Mouse (Mus musculus) hematopoietic stem cell, adult 5-6 weeks (primary cell): ENCODE data around the gene Tma7. TPM values are rescaled to one million over a fixed set of nuclear protein-coding genes. Genes with fewer than 3 reads are reported as not detected.

Experiments used
- ATAC-seq, 2 experiments: fragments of 125-278 bp in 1 of 2; replicated peaks in 1 of 2; 2 replicates each; pipeline ENCODE4 v1.8.0; 2016 to 2017; ENCODE audit warnings: inconsistent platforms in 2 of 2, mild to moderate bottlenecking in 2 of 2, moderate number of reproducible peaks in 2 of 2, low read depth in 1 of 2, moderate TSS enrichment in 1 of 2; ENCODE audit not compliant: low FRiP score in 2 of 2, poor library complexity in 2 of 2, severe bottlenecking in 2 of 2, insufficient read depth in 1 of 2, low TSS enrichment in 1 of 2
- total RNA-seq: library from RNA; stranded (forward); fragments of 172-1452, 232-1000 nt; gene quantifications from 2 replicates; pipeline ENCODE4 v1.2.3, GENCODE M21; 2017

The Tma7 gene
- total RNA-seq, 1 experiment from 2014 or later = 60.9 TPM

- peak; percentile 85 to 92 for ATAC-seq
Measured at GRCm38 (mm10) chr9:109038086-109038895, 44.1 kb downstream of the Tma7 start, which contains the start of gene Shisa5. Gene Shisa5 (plus strand): TSS chr9:109038565.

- peak in 1 of 2 experiments; percentile 58; a peak in 1 of 4 replicates for ATAC-seq
Measured at GRCm38 (mm10) chr9:109032435-109032834, 50.0 kb downstream of the Tma7 start.

- no peak for ATAC-seq
Measured at GRCm38 (mm10) chr9:109031686-109032085, 50.7 kb downstream of the Tma7 start.

- no peak for ATAC-seq
Measured at GRCm38 (mm10) chr9:109031001-109031400, 51.4 kb downstream of the Tma7 start.

- ATAC-seq = no peak
Measured at GRCm38 (mm10) chr9:109030312-109030711, 52.1 kb downstream of the Tma7 start.

- no peak for ATAC-seq
Measured at GRCm38 (mm10) chr9:109028919-109029318, 53.5 kb downstream of the Tma7 start.

- no peak for ATAC-seq
Measured at GRCm38 (mm10) chr9:109028421-109028820, 54.0 kb downstream of the Tma7 start.

GRCm38 (mm10) chr9:109027521-109027920 lies 54.9 kb downstream of the Tma7 start:
- ATAC-seq = no peak

Other genes with a start within 250 kb of the Tma7 start
- gene Slc26a6, start 229.3 kb downstream of the Tma7 start, total RNA-seq = 1.8 and 1.9 TPM in 2 replicates
- gene Tmem89, start 168.0 kb downstream of the Tma7 start, total RNA-seq = 0.65 TPM in 1 of 2 replicates, not detected in the other
- gene Uqcrc1, start 146.0 kb downstream of the Tma7 start, total RNA-seq = 163 and 254 TPM in 2 replicates
- gene Col7a1, start 129.0 kb downstream of the Tma7 start, total RNA-seq = 1.0 TPM in 1 of 2 replicates, not detected in the other
- not detected in 2 replicates for gene Ucn2, start 96.6 kb downstream of the Tma7 start, total RNA-seq
- 15.3 and 40.1 TPM in 2 replicates for gene Pfkfb4, start 90.8 kb downstream of the Tma7 start, total RNA-seq
- 416 and 906 TPM in 2 replicates for gene Shisa5, start 44.0 kb downstream of the Tma7 start, total RNA-seq
- 5.9 and 13.9 TPM in 2 replicates for gene Trex1, start 22.9 kb downstream of the Tma7 start, total RNA-seq
- gene Atrip, start 8.5 kb downstream of the Tma7 start, total RNA-seq = 20.9 and 25.5 TPM in 2 replicates
- gene Ccdc51, start 94 bp downstream of the Tma7 start, total RNA-seq = 13.3 and 17.6 TPM in 2 replicates
- 0.60 and 1.1 TPM in 2 replicates for gene Plxnb1, start 12.8 kb upstream of the Tma7 start, total RNA-seq
- gene Fbxw21, start 79.5 kb upstream of the Tma7 start, total RNA-seq = not detected in 2 replicates
- gene Fbxw13, start 113.4 kb upstream of the Tma7 start, total RNA-seq = not detected in 2 replicates
- gene Fbxw20, start 152.2 kb upstream of the Tma7 start, total RNA-seq = not detected in 2 replicates
- gene Fbxw14, start 205.1 kb upstream of the Tma7 start, total RNA-seq = not detected in 2 replicates